ENCODE assay signal across 17 mouse cellular contexts in the genomic region with DNA sequence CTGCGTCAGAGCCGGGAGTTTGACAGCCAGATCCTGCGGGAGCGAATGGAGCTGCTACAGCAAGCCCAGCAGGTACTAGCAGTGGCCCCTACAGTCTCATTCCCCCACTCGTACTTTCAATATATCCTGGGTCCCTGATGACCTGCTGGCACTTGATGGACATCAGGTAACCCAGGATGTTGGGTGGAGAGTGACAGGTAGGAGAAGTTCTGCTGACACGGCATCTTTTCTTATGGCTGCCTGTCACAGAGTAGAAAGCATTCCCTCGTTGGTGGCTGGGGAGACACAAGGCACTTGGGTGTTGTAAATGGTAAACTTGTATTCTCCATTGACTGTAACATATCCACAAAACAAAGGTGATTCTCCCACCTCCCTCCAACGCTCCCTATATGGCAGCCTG.
"Had no signal": no experiment of that assay in that cellular context is flagged by ENCODE, and none has a peak within 500 bp of the region (broad histone marks: within the 10 kb centered on the region; RNA-seq: fewer than 3 reads in every experiment).

No protein-coding gene starts in this region.

- H3K9me3 ChIP-seq: neural tube, embryonic 12.5 days; neural tube, embryonic 13.5 days; neural tube, embryonic 15.5 days; stomach, embryonic 15.5 days had no signal

- H3K4me3 ChIP-seq: neural tube, embryonic 12.5 days; neural tube, embryonic 13.5 days; neural tube, embryonic 15.5 days; stomach, embryonic 15.5 days had no signal

- H3K4me1 ChIP-seq: neural tube, embryonic 12.5 days; neural tube, embryonic 13.5 days; neural tube, embryonic 15.5 days; stomach, embryonic 15.5 days had no signal

- H3K9ac ChIP-seq: neural tube, embryonic 12.5 days; neural tube, embryonic 13.5 days; neural tube, embryonic 15.5 days; stomach, embryonic 15.5 days had no signal

- DNase-seq: retina, postnatal 1 day; right cerebral cortex, adult 18-20 months; right cerebral cortex, postnatal 14 days; right cerebral cortex, postnatal 25 days; right cerebral cortex, postnatal 4 days; spleen, adult 18-20 months; thymus, adult 18-20 months; thymus, adult 2 months; thymus, postnatal 14 days; thymus, postnatal 25 days; thymus, postnatal 36 days; thymus, postnatal 4 days had no signal

- H3K4me2 ChIP-seq: neural tube, embryonic 12.5 days; neural tube, embryonic 13.5 days; neural tube, embryonic 15.5 days; stomach, embryonic 15.5 days had no signal

- H3K27ac ChIP-seq: neural tube, embryonic 12.5 days; neural tube, embryonic 13.5 days; neural tube, embryonic 15.5 days; stomach, embryonic 15.5 days; stomach, postnatal 0 days had no signal

- H3K36me3 ChIP-seq: neural tube, embryonic 12.5 days; neural tube, embryonic 13.5 days; stomach, embryonic 15.5 days had no signal

- H3K27me3 ChIP-seq: neural tube, embryonic 12.5 days; neural tube, embryonic 13.5 days; neural tube, embryonic 15.5 days; stomach, embryonic 15.5 days had no signal
